Mouse (Mus musculus): ENCODE data around the gene Wnk1. TPM values are rescaled to one million over a fixed set of nuclear protein-coding genes. Genes with fewer than 3 reads are reported as not detected.

Wnk1 gene
- 394 TPM for polyA plus RNA-seq (2014; fragmentation: Illumina TruSeq; extraction: RNeasy Lipid Tissue Mini Kit (QIAGEN cat#74804); ENCODE audit: low read depth, low replicate concordance)

GRCm38 (mm10) chr6:120038366-120039255 is at the start of gene Wnk1:
Gene Wnk1, minus strand, starts transcription at chr6:120038672.

GRCm38 (mm10) chr6:119902204-119903080 is 136.0 kb downstream of the Wnk1 start, which contains the start of gene Rad52:
Gene Rad52, plus strand, starts transcription at chr6:119902698.

Other genes with a start within 250 kb of the Wnk1 start
- gene Erc1, start 190.5 kb downstream of the Wnk1 start, polyA plus RNA-seq (2014; fragmentation: Illumina TruSeq; extraction: RNeasy Lipid Tissue Mini Kit (QIAGEN cat#74804); ENCODE audit: low read depth, low replicate concordance), result 18.1 TPM
- gene Rad52, start 136.0 kb downstream of the Wnk1 start, polyA plus RNA-seq (2014; fragmentation: Illumina TruSeq; extraction: RNeasy Lipid Tissue Mini Kit (QIAGEN cat#74804); ENCODE audit: low read depth, low replicate concordance), result 29.9 TPM
- gene Ninj2, start 54.7 kb upstream of the Wnk1 start, polyA plus RNA-seq (2014; fragmentation: Illumina TruSeq; extraction: RNeasy Lipid Tissue Mini Kit (QIAGEN cat#74804); ENCODE audit: low read depth, low replicate concordance), result not detected

Measured in sigmoid colon, adult 10 weeks (tissue).